Mouse (Mus musculus): ENCODE data around the gene Pip4k2b. TPM values are rescaled to one million over a fixed set of nuclear protein-coding genes. Genes with fewer than 3 reads are reported as not detected.

The Pip4k2b gene
- 3.3 TPM for polyA plus RNA-seq (2017; shearing (Covaris generic))

GRCm38 (mm10) chr11:97744063-97744717 lies at the start of gene Pip4k2b:
Gene Pip4k2b (minus strand): TSS chr11:97744704.

GRCm38 (mm10) chr11:97781832-97782563 lies 37.5 kb upstream of the Pip4k2b start, which contains the start of gene Rpl23:
Gene Rpl23 (minus strand): TSS chr11:97782437.

GRCm38 (mm10) chr11:97775808-97776496 lies 31.4 kb upstream of the Pip4k2b start, which contains the start of gene 1700001P01Rik:
Gene 1700001P01Rik (minus strand): TSS chr11:97775918.

GRCm38 (mm10) chr11:97766154-97766881 lies 21.8 kb upstream of the Pip4k2b start, which contains the start of gene Cwc25:
Gene Cwc25 (minus strand): TSS chr11:97766556.

GRCm38 (mm10) chr11:97703039-97703826 lies 41.3 kb downstream of the Pip4k2b start, which contains the start of gene Psmb3:
Gene Psmb3 (plus strand): TSS chr11:97703399.

GRCm38 (mm10) chr11:97700003-97700745 lies 44.3 kb downstream of the Pip4k2b start, which contains the start of gene Pcgf2:
Gene Pcgf2 (minus strand): TSS chr11:97700497.

GRCm38 (mm10) chr11:97685613-97686321 lies 58.7 kb downstream of the Pip4k2b start, which contains the start of gene Cisd3:
Gene Cisd3 (plus strand): TSS chr11:97685826.

Other genes with a start within 250 kb of the Pip4k2b start
- gene 4933428G20Rik, start 244.4 kb downstream of the Pip4k2b start, polyA plus RNA-seq (2017; shearing (Covaris generic)): not detected
- not detected for gene Srcin1, start 168.5 kb downstream of the Pip4k2b start, polyA plus RNA-seq (2017; shearing (Covaris generic))
- gene Epop, start 115.0 kb downstream of the Pip4k2b start, polyA plus RNA-seq (2017; shearing (Covaris generic)): 16.0 TPM
- gene Mllt6, start 81.3 kb downstream of the Pip4k2b start, polyA plus RNA-seq (2017; shearing (Covaris generic)): 7.2 TPM
- gene Cisd3, start 58.9 kb downstream of the Pip4k2b start, polyA plus RNA-seq (2017; shearing (Covaris generic)): 39.1 TPM
- gene Pcgf2, start 44.2 kb downstream of the Pip4k2b start, polyA plus RNA-seq (2017; shearing (Covaris generic)): 5.2 TPM
- gene Psmb3, start 41.3 kb downstream of the Pip4k2b start, polyA plus RNA-seq (2017; shearing (Covaris generic)): 267 TPM
- 165 TPM for gene Cwc25, start 21.9 kb upstream of the Pip4k2b start, polyA plus RNA-seq (2017; shearing (Covaris generic))
- gene 1700001P01Rik, start 31.2 kb upstream of the Pip4k2b start, polyA plus RNA-seq (2017; shearing (Covaris generic)): not detected
- 496 TPM for gene Rpl23, start 37.7 kb upstream of the Pip4k2b start, polyA plus RNA-seq (2017; shearing (Covaris generic))
- gene Lasp1, start 54.3 kb upstream of the Pip4k2b start, polyA plus RNA-seq (2017; shearing (Covaris generic)): 114 TPM
- 1.0 TPM for gene B230217C12Rik, start 96.1 kb upstream of the Pip4k2b start, polyA plus RNA-seq (2017; shearing (Covaris generic))
- 0.97 TPM for gene Fbxo47, start 139.4 kb upstream of the Pip4k2b start, polyA plus RNA-seq (2017; shearing (Covaris generic))
- 2.4 TPM for gene Plxdc1, start 241.7 kb upstream of the Pip4k2b start, polyA plus RNA-seq (2017; shearing (Covaris generic))

Measured in effector memory CD4-positive, alpha-beta T cell, adult 5 months (primary cell).